8 mouse cellular contexts compared by ENCODE assay signal in genomic region chr11:100387589-100388375, GRCm38 (mm10). TPM values are rescaled to one million over a fixed set of nuclear protein-coding genes. Genes with fewer than 3 reads are reported as not detected.
A peak's percentile ranks its signal among the peaks of the same experiment; 100 is the strongest.
DNase-seq lines count a peak whose midpoint lies in the region; ATAC-seq and TF ChIP-seq lines count a peak whose summit lies in the region.

No protein-coding gene starts in this region.

- TF ChIP-seq EP300 in ES-Bruce4 (IDR thresholded peaks at IDR 0.05; ENCODE audit: insufficient read depth, low read depth, low read length) = 0 out of 2 replicates have a peak, but pooled peaks have one; percentile 47

- peak overlapping the region; percentile 35 for H3K9ac ChIP-seq in ES-Bruce4 (ENCODE audit: low read depth, poor library complexity, severe bottlenecking)
- no peak overlapping the region for H3K9ac ChIP-seq in kidney, embryonic 14.5 days (ENCODE audit: low read depth, low read length)

- peak; percentile 41 to 59 for DNase-seq in adrenal gland, postnatal 36 days
- DNase-seq in adrenal gland, postnatal 4 days (ENCODE audit: low spot score in 2 of 2) = no peak
- DNase-seq in heart, adult 11 months = peak; percentile 99
- peak; percentile 50 for DNase-seq in mesoderm, embryonic 11.5 days (ENCODE audit: low read depth, low spot score)
- no peak for DNase-seq in thymus, postnatal 14 days
- no peak for DNase-seq in thymus, postnatal 36 days

- peak overlapping the region; percentile 95 for H3K27ac ChIP-seq in ES-Bruce4 (ENCODE audit: insufficient read depth, low read length)
- H3K27ac ChIP-seq in kidney, embryonic 14.5 days (ENCODE audit: low read depth, low read length) = peak overlapping the region; percentile 80; the same call in 1 of the 2 replicates

- no peak for TF ChIP-seq POLR2A in ES-Bruce4 (IDR thresholded peaks at IDR 0.05; ENCODE audit: insufficient read depth, low read length)

- H3K4me3 ChIP-seq in ES-Bruce4 (ENCODE audit: low read depth, low read length) = no peak overlapping the region
- no peak overlapping the region for H3K4me3 ChIP-seq in kidney, embryonic 14.5 days (ENCODE audit: low read length)

- no peaks in the 10 kb centered on the region for H3K9me3 ChIP-seq in ES-Bruce4 (replicated peaks; ENCODE audit: control insufficient read depth, insufficient read depth, low read length, poor library complexity, severe bottlenecking)
- no peaks in the 10 kb centered on the region for H3K9me3 ChIP-seq in kidney, embryonic 14.5 days (ENCODE audit: control insufficient read depth, low read length)

- H3K27me3 ChIP-seq in ES-Bruce4 (ENCODE audit: control insufficient read depth, insufficient read depth, low read length, poor library complexity, severe bottlenecking) = no peaks in the 10 kb centered on the region
- no peaks in the 10 kb centered on the region for H3K27me3 ChIP-seq in kidney, embryonic 14.5 days (ENCODE audit: control insufficient read depth, insufficient read depth, low read length)

- H3K4me1 ChIP-seq in ES-Bruce4 (ENCODE audit: control insufficient read depth, insufficient read depth, low read length) = peaks cover 26% of the 10 kb centered on the region
- peaks cover 54% of the 10 kb centered on the region for H3K4me1 ChIP-seq in kidney, embryonic 14.5 days (ENCODE audit: control insufficient read depth, insufficient read depth, low read length)

- 36% methylated on average over 14 of the region's 14 CpGs for WGBS in kidney, embryonic 14.5 days

- ATAC-seq in kidney, embryonic 14.5 days (ENCODE audit: low FRiP score, low TSS enrichment) = 0 out of 2 replicates have a peak, but pooled peaks have one; percentile 28

- 0 out of 2 replicates have a peak, but pooled peaks cover 4% of the 10 kb centered on the region for H3K36me3 ChIP-seq in ES-Bruce4 (ENCODE audit: control insufficient read depth, insufficient read depth, low read length, poor library complexity, severe bottlenecking)
- peaks cover 29% of the 10 kb centered on the region for H3K36me3 ChIP-seq in kidney, embryonic 14.5 days (ENCODE audit: control insufficient read depth, insufficient read depth, low read length)

- H3K4me2 ChIP-seq in kidney, embryonic 14.5 days (replicated peaks; ENCODE audit: low read depth, low read length) = peak overlapping the region; percentile 24

- no peak for TF ChIP-seq CTCF in ES-Bruce4 (IDR thresholded peaks at IDR 0.05; ENCODE audit: low read depth, low read length)

RNA-seq across cellular contexts. Expression of gene Jup, which starts 9.8 kb away (rescaled TPM):
- total RNA-seq in adrenal gland, postnatal 36 days (2021) = 10 to 100 TPM; 73.9 to 87.1 TPM
- 100 to 1,000 TPM in 1 of 2 experiments, 10 to 100 TPM in 1; 99.0 to 109 TPM for total RNA-seq in adrenal gland, postnatal 4 days (2021)
- polyA plus RNA-seq in ES-Bruce4 (2011; ENCODE audit: insufficient read depth, insufficient read length, low read depth, missing spikeins) = 166 and 171 TPM in 2 replicates
- 66.8 and 84.7 TPM in 2 replicates for polyA plus RNA-seq in kidney, embryonic 14.5 days (2014; fragmentation: Nextera tagmentation; extraction: Ambion mirVana)

RNA-seq across cellular contexts. Expression of gene P3h4, which starts 26.9 kb away (rescaled TPM):
- 10 to 100 TPM; 26.3 to 40.5 TPM for total RNA-seq in adrenal gland, postnatal 36 days (2021)
- total RNA-seq in adrenal gland, postnatal 4 days (2021) = 10 to 100 TPM; 40.1 to 43.5 TPM
- polyA plus RNA-seq in ES-Bruce4 (2011; ENCODE audit: insufficient read depth, insufficient read length, low read depth, missing spikeins) = 13.3 and 16.8 TPM in 2 replicates
- 59.7 and 63.3 TPM in 2 replicates for polyA plus RNA-seq in kidney, embryonic 14.5 days (2014; fragmentation: Nextera tagmentation; extraction: Ambion mirVana)

RNA-seq across cellular contexts. Expression of gene Fkbp10, which starts 27.7 kb away (rescaled TPM):
- 10 to 100 TPM; 23.7 to 27.2 TPM for total RNA-seq in adrenal gland, postnatal 36 days (2021)
- 10 to 100 TPM; 65.3 to 68.6 TPM for total RNA-seq in adrenal gland, postnatal 4 days (2021)
- 22.5 and 24.3 TPM in 2 replicates for polyA plus RNA-seq in ES-Bruce4 (2011; ENCODE audit: insufficient read depth, insufficient read length, low read depth, missing spikeins)
- polyA plus RNA-seq in kidney, embryonic 14.5 days (2014; fragmentation: Nextera tagmentation; extraction: Ambion mirVana) = 75.4 and 113 TPM in 2 replicates

RNA-seq across cellular contexts. Expression of gene Hap1, which starts 31.9 kb away (rescaled TPM):
- 10 to 100 TPM; 36.0 to 43.8 TPM for total RNA-seq in adrenal gland, postnatal 36 days (2021)
- total RNA-seq in adrenal gland, postnatal 4 days (2021) = 100 to 1,000 TPM; 106 to 110 TPM
- 12.7 and 13.6 TPM in 2 replicates for polyA plus RNA-seq in ES-Bruce4 (2011; ENCODE audit: insufficient read depth, insufficient read length, low read depth, missing spikeins)
- polyA plus RNA-seq in kidney, embryonic 14.5 days (2014; fragmentation: Nextera tagmentation; extraction: Ambion mirVana) = 6.0 and 6.3 TPM in 2 replicates

RNA-seq across cellular contexts. Expression of gene Gast, which starts 53.6 kb away (rescaled TPM):
- total RNA-seq in adrenal gland, postnatal 36 days (2021) = not detected
- total RNA-seq in adrenal gland, postnatal 4 days (2021) = not detected
- not detected in 2 replicates for polyA plus RNA-seq in ES-Bruce4 (2011; ENCODE audit: insufficient read depth, insufficient read length, low read depth, missing spikeins)
- not detected in 2 replicates for polyA plus RNA-seq in kidney, embryonic 14.5 days (2014; fragmentation: Nextera tagmentation; extraction: Ambion mirVana)

Comparison
In these comparisons a context has a peak if more than half of its experiments do, and no peak if none do; other contexts are left out.
1. DNase-seq: peak in adrenal gland, postnatal 36 days (2 of 2), heart, adult 11 months (single experiment) and mesoderm, embryonic 11.5 days (single experiment); none in adrenal gland, postnatal 4 days (0 of 2), thymus, postnatal 14 days (single experiment) and thymus, postnatal 36 days (0 of 2).